Mouse (Mus musculus) CH12.LX (cell line): ENCODE data around the gene Fggy. TPM values are rescaled to one million over a fixed set of nuclear protein-coding genes. Genes with fewer than 3 reads are reported as not detected.

Source experiments
- DNase-seq: peaks from one replicate; pipeline ENCODE4 v3.0.0-alpha.2; 2013; ENCODE audit errors: extremely low read depth
- H3K27ac ChIP-seq: 2 replicates; pipeline ENCODE4 v1.5.1; 2012; ENCODE audit warnings: low read depth, mild to moderate bottlenecking, control low read depth, moderate library complexity; ENCODE audit not compliant: insufficient read depth
- H3K27me3 ChIP-seq: replicated peaks from 2 replicates; pipeline ENCODE3; 2012; ENCODE audit warnings: inconsistent platforms
- H3K36me3 ChIP-seq, 2 experiments: replicated peaks in 1 of 2; 2 replicates each; pipeline versions ENCODE3 to v1.6.1; 2012; ENCODE audit warnings: inconsistent platforms in 1 of 2, low read length in 1 of 2, mild to moderate bottlenecking in 1 of 2, mixed read lengths in 1 of 2, moderate library complexity in 1 of 2; ENCODE audit not compliant: control insufficient read depth in 1 of 2, insufficient read depth in 1 of 2
- H3K4me1 ChIP-seq, 2 experiments: 2 replicates each; pipeline ENCODE4 v1.6.1; 2012; ENCODE audit warnings: inconsistent platforms in 1 of 2, moderate library complexity in 1 of 2; ENCODE audit not compliant: insufficient read depth in 2 of 2, control insufficient read depth in 1 of 2
- H3K4me2 ChIP-seq: 2 replicates; pipeline ENCODE4 v1.6.1; 2012; ENCODE audit warnings: low read depth, mild to moderate bottlenecking, control low read depth; ENCODE audit not compliant: poor library complexity, insufficient read depth, severe bottlenecking
- H3K4me3 ChIP-seq, 3 experiments: fragments of 150-350 bp in 1 of 3; sonication (generic) in 1 of 3; replicated peaks in 1 of 3; 2 replicates each; pipeline versions ENCODE3 to v1.5.1; 2011 to 2012; ENCODE audit warnings: low read depth in 2 of 3, low read length in 2 of 3, mild to moderate bottlenecking in 2 of 3, moderate library complexity in 2 of 3, control low read depth in 1 of 3, improper control_type of control experiment in 1 of 3, inconsistent platforms in 1 of 3, mixed read lengths in 1 of 3; ENCODE audit not compliant: poor library complexity in 1 of 3
- H3K79me2 ChIP-seq: replicated peaks from 2 replicates; pipeline ENCODE4 v1.6.1; 2012; ENCODE audit warnings: mild to moderate bottlenecking, moderate library complexity; ENCODE audit not compliant: control insufficient read depth, poor library complexity, insufficient read depth, severe bottlenecking; ENCODE audit errors: extremely low read depth
- H3K9ac ChIP-seq: 2 replicates; pipeline ENCODE4 v1.6.1; 2012; ENCODE audit warnings: low read depth, mild to moderate bottlenecking, control low read depth, moderate library complexity; ENCODE audit not compliant: insufficient read depth
- H3K9me3 ChIP-seq: replicated peaks from 2 replicates; pipeline ENCODE3; 2012; ENCODE audit warnings: low read length, inconsistent platforms, mixed read lengths
- BHLHE40 ChIP-seq: IDR thresholded peaks from 2 replicates; pipeline ENCODE4 v1.6.1; 2011; ENCODE audit warnings: mild to moderate bottlenecking, low read depth, low read length, improper control_type of control experiment
- CHD1 ChIP-seq: IDR thresholded peaks from 2 replicates; pipeline ENCODE4 v1.6.1; 2012; ENCODE audit warnings: low read depth, low read length, improper control_type of control experiment, inconsistent platforms
- CTCF ChIP-seq, 2 experiments: IDR thresholded peaks in 1 of 2; conservative IDR thresholded peaks in 1 of 2; 2 replicates each; pipeline ENCODE4 v1.5.1; 2011 to 2012; ENCODE audit warnings: low read depth in 2 of 2, low read length in 2 of 2, improper control_type of control experiment in 1 of 2, inconsistent platforms in 1 of 2, mild to moderate bottlenecking in 1 of 2, moderate library complexity in 1 of 2
- E2F4 ChIP-seq: IDR thresholded peaks from 2 replicates; pipeline ENCODE4 v1.6.1; 2011; ENCODE audit warnings: low read depth, low read length, improper control_type of control experiment; ENCODE audit not compliant: insufficient replicate concordance
- ELF1 ChIP-seq: IDR thresholded peaks from 2 replicates; pipeline ENCODE4 v1.6.1; 2014; ENCODE audit warnings: low read depth, mild to moderate bottlenecking, inconsistent platforms, low read length, improper control_type of control experiment
- EP300 ChIP-seq: IDR thresholded peaks from 2 replicates; pipeline ENCODE4 v1.6.1; 2011; ENCODE audit warnings: low read length, improper control_type of control experiment
- GABPA ChIP-seq: IDR thresholded peaks from 2 replicates; pipeline ENCODE4 v1.6.1; 2012; ENCODE audit warnings: low read depth, low read length, improper control_type of control experiment, inconsistent platforms; ENCODE audit not compliant: insufficient replicate concordance
- HCFC1 ChIP-seq: IDR thresholded peaks from 2 replicates; pipeline ENCODE4 v1.6.1; 2012; ENCODE audit warnings: low read depth, mild to moderate bottlenecking, inconsistent platforms, low read length, improper control_type of control experiment
- JUN ChIP-seq: IDR thresholded peaks from 2 replicates; pipeline ENCODE4 v1.6.1; 2011; ENCODE audit warnings: low read depth, mild to moderate bottlenecking, low read length, improper control_type of control experiment, moderate library complexity; ENCODE audit not compliant: insufficient read depth
- JUND ChIP-seq: conservative IDR thresholded peaks from 2 replicates; pipeline ENCODE4 v1.6.1; 2011; ENCODE audit warnings: low read depth, low read length, improper control_type of control experiment
- MAX ChIP-seq: IDR thresholded peaks from 2 replicates; pipeline ENCODE4 v1.6.1; 2011; ENCODE audit warnings: low read length, improper control_type of control experiment
- MEF2A ChIP-seq: IDR thresholded peaks from 2 replicates; pipeline ENCODE4 v1.6.1; 2014; ENCODE audit warnings: low read depth, mild to moderate bottlenecking, inconsistent platforms, low read length, improper control_type of control experiment, borderline replicate concordance
- MXI1 ChIP-seq: IDR thresholded peaks from 2 replicates; pipeline ENCODE4 v1.6.1; 2011; ENCODE audit warnings: mild to moderate bottlenecking, low read depth, low read length, improper control_type of control experiment
- NELFE ChIP-seq: IDR thresholded peaks from 2 replicates; pipeline ENCODE4 v1.6.1; 2011; ENCODE audit warnings: low read depth, low read length, improper control_type of control experiment
- NRF1 ChIP-seq: IDR thresholded peaks from 2 replicates; pipeline ENCODE4 v1.6.1; 2014; ENCODE audit warnings: low read depth, mild to moderate bottlenecking, inconsistent platforms, low read length, improper control_type of control experiment, moderate library complexity
- PAX5 ChIP-seq: IDR thresholded peaks from 2 replicates; pipeline ENCODE4 v1.6.1; 2012; ENCODE audit warnings: low read length, inconsistent platforms, mixed read lengths
- POLR2A ChIP-seq: IDR thresholded peaks from 2 replicates; pipeline ENCODE4 v1.6.1; 2011; ENCODE audit warnings: low read depth, mild to moderate bottlenecking, improper control_type of control experiment, low read length
- RCOR1 ChIP-seq: conservative IDR thresholded peaks from 2 replicates; pipeline ENCODE4 v1.6.1; 2012; ENCODE audit warnings: low read depth, mild to moderate bottlenecking, inconsistent platforms, low read length, improper control_type of control experiment
- SIN3A ChIP-seq: IDR thresholded peaks from 2 replicates; pipeline ENCODE4 v1.6.1; 2012; ENCODE audit warnings: low read length, improper control_type of control experiment, inconsistent platforms
- TBP ChIP-seq: conservative IDR thresholded peaks from 2 replicates; pipeline ENCODE4 v1.6.1; 2011; ENCODE audit warnings: low read depth, low read length, improper control_type of control experiment
- TCF12 ChIP-seq: IDR thresholded peaks from 2 replicates; pipeline ENCODE4 v1.6.1; 2014; ENCODE audit warnings: low read depth, mild to moderate bottlenecking, inconsistent platforms, low read length, improper control_type of control experiment
- UBTF ChIP-seq: IDR thresholded peaks from 2 replicates; pipeline ENCODE4 v1.6.1; 2012; ENCODE audit warnings: low read depth, mild to moderate bottlenecking, inconsistent platforms, low read length, improper control_type of control experiment, moderate library complexity
- ZC3H11A ChIP-seq: IDR thresholded peaks from 2 replicates; pipeline ENCODE4 v1.6.1; 2012; ENCODE audit warnings: low read depth, mild to moderate bottlenecking, inconsistent platforms, low read length, improper control_type of control experiment
- ZMIZ1 ChIP-seq: IDR thresholded peaks from 2 replicates; pipeline ENCODE4 v1.6.1; 2012; ENCODE audit warnings: low read depth, mild to moderate bottlenecking, inconsistent platforms, low read length, improper control_type of control experiment
- ZNF384 ChIP-seq: IDR thresholded peaks from 2 replicates; pipeline ENCODE4 v1.6.1; 2012; ENCODE audit warnings: low read depth, low read length, improper control_type of control experiment, inconsistent platforms
- dilution Hi-C: fragments of 300-500 bp; cut with MboI; formaldehyde crosslinking; loops from 2 replicates; pipeline ENCODE4 v1.14.3; 2020; ENCODE audit warnings: low sequenced_read_pairs; ENCODE audit not compliant: extremely low pct_unique_long_range_greater_than_20kb, extremely low pct_ligation_motif_present
- in situ Hi-C: fragments of 300-500 bp; cut with MboI; formaldehyde crosslinking; loops from 3 replicates; pipeline ENCODE4 v1.14.3; 2019; ENCODE audit warnings: low sequenced_read_pairs, low pct_ligation_motif_present, low pct_unique_long_range_greater_than_20kb, mixed read lengths
- polyA plus RNA-seq: library from polyadenylated mRNA; unstranded; fragments of >175 nt; gene quantifications from 2 replicates; pipeline ENCODE4 v1.2.1, GENCODE M21; 2012; ENCODE audit warnings: low read depth; ENCODE audit not compliant: insufficient read length
- total RNA-seq, 2 experiments: library from RNA; depleted of rRNA; stranded (reverse); fragments of 300-350 nt in 1 of 2; fragments of >200 nt in 1 of 2; gene quantifications; 2 replicates each; pipeline ENCODE4 v1.2.3; 2012 to 2014

Fggy gene
- 5.6 and 7.5 TPM in 2 replicates for total RNA-seq (2012; rRNA removed)
- 6.9 and 7.8 TPM in 2 replicates for total RNA-seq (2014; rRNA removed)
- polyA plus RNA-seq, result 6.2 and 7.2 TPM in 2 replicates

GRCm38 (mm10) chr4:95557333-95557956 is at the start of gene Fggy:
Gene Fggy, plus strand, starts transcription at chr4:95557507.
- Histone ChIP-seq H3K9me3 (no peaks in the 10 kb centered on the region), H3K4me1 (peaks cover 0 to 22% of the 10 kb centered on the region in 2 experiments; a peak in 1 of 4 replicates), H3K9ac (peak within 1 kb of the TSS; percentile 79), H3K36me3 (no peaks in the 10 kb centered on the region), H3K27ac (no peak within 1 kb of the TSS), H3K27me3 (no peaks in the 10 kb centered on the region), H3K4me3 (peak within 1 kb of the TSS; percentile 66 to 80 (median 73)), H3K4me2 (peak within 1 kb of the TSS; percentile 95)
- in situ Hi-C loops (loop anchor here (25.0 kb wide), 3 partner anchors 305 to 495 kb away; partner anchors contain the start of gene Jun), dilution Hi-C loops (no loop called here)
- peak; percentile 97 for DNase-seq
- TF ChIP-seq POLR2A, result peak; percentile 86
- TF ChIP-seq NRF1, result peak; percentile 30; the same call in 1 of the 2 replicates
- peak; percentile 85; the same call in 1 of the 2 replicates for TF ChIP-seq GABPA
- TF ChIP-seq ELF1, result no peak
- peak; percentile 61; the same call in 1 of the 2 replicates for TF ChIP-seq TCF12
- TF ChIP-seq JUN, result no peak
- peak; percentile 53; the same call in 1 of the 2 replicates for TF ChIP-seq HCFC1
- TF ChIP-seq MXI1, result peak; percentile 84
- peak; percentile 84 for TF ChIP-seq TBP
- peak; percentile 78 for TF ChIP-seq NELFE
- no peak for TF ChIP-seq CTCF (conservative IDR thresholded peaks at IDR 0.05 in 1 of 2, IDR thresholded peaks at IDR 0.05 in 1 of 2; ENCODE audit: low read depth in 2 of 2, low read length in 2 of 2)
- peak; percentile 57; the same call in 1 of the 2 replicates for TF ChIP-seq SIN3A
- TF ChIP-seq, all 38 proteins: peak for 9
- H3K79me2 ChIP-seq, result no peaks in the 10 kb centered on the region

DNA sequence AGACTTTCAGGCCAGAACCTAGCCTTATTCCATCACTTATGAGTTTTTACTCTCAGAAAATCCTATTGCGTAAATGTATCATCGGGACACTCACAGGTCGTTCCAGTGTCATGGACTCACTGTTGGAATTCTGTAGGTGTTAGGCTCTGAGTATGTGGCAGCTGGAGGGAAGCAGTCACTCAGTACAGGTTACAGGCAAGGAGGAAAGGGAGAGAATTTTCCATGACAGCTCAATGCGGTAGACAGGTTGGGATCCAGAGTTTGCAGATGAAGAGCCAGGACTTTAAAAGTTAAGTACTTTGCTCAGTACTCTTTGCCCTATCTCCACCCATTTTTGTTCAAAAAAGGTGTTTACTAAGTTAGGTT is 49.4 kb upstream of the Fggy start:
- Histone ChIP-seq H3K79me2 (no peaks in the 10 kb centered on the region), H3K4me1 (no peaks in the 10 kb centered on the region), H3K4me3 (no peak overlapping the region), H3K27me3 (no peaks in the 10 kb centered on the region)
- dilution Hi-C loops (no loop called here), in situ Hi-C loops (no loop called here)
- TF ChIP-seq JUND (no peak), SIN3A (no peak), UBTF (no peak), MAX (no peak), ZNF384 (no peak), TBP (no peak), RCOR1 (no peak), EP300 (no peak), E2F4 (no peak), CHD1 (no peak), MEF2A (no peak), MXI1 (no peak), ZMIZ1 (no peak), ELF1 (no peak), POLR2A (no peak), PAX5 (no peak), BHLHE40 (no peak), JUN (no peak), ZC3H11A (no peak), CTCF (conservative IDR thresholded peaks at IDR 0.05 in 1 of 2, IDR thresholded peaks at IDR 0.05 in 1 of 2; ENCODE audit: low read depth in 2 of 2, low read length in 2 of 2) (no peak)
- TF ChIP-seq, all 38 proteins: peak for 0
- Histone ChIP-seq H3K9ac (no peak overlapping the region), H3K36me3 (no peaks in the 10 kb centered on the region), H3K9me3 (no peaks in the 10 kb centered on the region), H3K27ac (no peak overlapping the region), H3K4me2 (no peak overlapping the region)
- no peak for DNase-seq
